Mouse (Mus musculus) bone marrow, adult 2 months (tissue): ENCODE results near the gene Zbtb16.

ENCODE experiments used
- CTCF ChIP-seq: fragments of 200-500 bp; IDR thresholded peaks from 2 replicates; pipeline ENCODE4 v1.5.1; 2011; ENCODE audit warnings: low read length, control low read depth; ENCODE audit not compliant: control insufficient read depth, insufficient read depth
- POLR2A ChIP-seq: fragments of 200-500 bp; IDR thresholded peaks from 2 replicates; pipeline ENCODE4 v1.6.1; 2011; ENCODE audit warnings: low read depth, mild to moderate bottlenecking, control low read depth, low read length, borderline replicate concordance; ENCODE audit not compliant: control insufficient read depth

DNA sequence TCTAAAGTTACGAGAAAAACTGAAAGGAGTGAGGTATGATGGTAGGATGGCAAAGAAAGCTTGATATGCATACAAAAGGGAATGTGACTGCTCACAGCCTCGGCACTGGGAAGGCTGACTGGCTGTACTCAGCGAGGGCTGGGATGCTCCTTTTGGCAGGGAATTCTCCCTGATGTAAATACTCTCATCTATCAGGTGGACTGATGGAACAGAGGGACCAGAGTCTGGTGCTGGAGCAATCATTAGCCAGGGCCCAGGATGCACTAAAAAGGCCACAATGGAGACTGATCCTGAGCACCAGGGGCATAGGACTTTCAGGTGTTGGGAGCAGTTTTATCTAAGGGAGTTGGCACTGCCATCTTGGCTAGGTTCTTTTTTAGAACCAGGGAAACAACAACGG is 110.1 kb downstream of the Zbtb16 start:
- TF ChIP-seq CTCF: no peak
- no peak for TF ChIP-seq POLR2A
